Mouse (Mus musculus) heart, postnatal 0 days (tissue): ENCODE measurements around the gene Zic4.

Experiments
- CTCF ChIP-seq: IDR thresholded peaks from 2 replicates; pipeline ENCODE4 v1.5.1; 2016; ENCODE audit warnings: antibody characterized with exemption, control low read depth, low read depth
- EP300 ChIP-seq: IDR thresholded peaks from 2 replicates; pipeline ENCODE4 v1.6.1; 2016; ENCODE audit warnings: antibody characterized with exemption, low read depth

DNA sequence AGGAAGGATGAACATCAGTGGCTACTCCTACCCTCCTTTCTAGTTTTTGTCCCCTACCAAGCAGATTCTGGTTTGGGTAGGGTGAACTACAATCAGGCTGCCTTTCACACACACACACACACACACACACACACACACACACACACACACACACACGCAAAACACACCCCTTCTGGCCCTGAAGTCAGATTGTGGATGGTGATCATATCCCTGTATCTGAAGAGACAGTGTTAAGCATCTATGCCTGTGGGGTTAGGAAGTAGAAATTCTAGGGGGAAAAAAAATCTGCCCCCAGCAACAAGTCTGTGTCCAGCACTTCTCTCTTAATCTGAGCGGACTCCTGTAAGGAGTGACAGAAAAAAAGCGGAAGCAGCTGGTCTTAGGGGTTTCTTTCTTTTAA lies 5.9 kb downstream of the Zic4 start:
- TF ChIP-seq EP300, result no peak
- TF ChIP-seq CTCF, result no peak
